Mouse (Mus musculus): Measurements from ENCODE around the gene Akr1d1.

GRCm38 (mm10) chr6:37536831-37537230 lies 6.9 kb downstream of the Akr1d1 start:
- TF ChIP-seq CTCF (IDR thresholded peaks at IDR 0.05; ENCODE audit: low read depth, low read length) (no peak), POLR2AphosphoS5 (IDR thresholded peaks at IDR 0.05; ENCODE audit: insufficient replicate concordance, low read depth, low read length) (no peak)

Measured in G1E (cell line).